Mouse (Mus musculus): ENCODE data around the gene Olfr67. TPM values are rescaled to one million over a fixed set of nuclear protein-coding genes. Genes with fewer than 3 reads are reported as not detected.
"Not testable (repeated sequence)": the region's sequence is repeated elsewhere in the genome, so short reads cannot be mapped to it uniquely, and the experiment has no call there.

Gene Olfr67
- polyA plus RNA-seq, 1 experiment from 2014 or later, result not detected

DNA sequence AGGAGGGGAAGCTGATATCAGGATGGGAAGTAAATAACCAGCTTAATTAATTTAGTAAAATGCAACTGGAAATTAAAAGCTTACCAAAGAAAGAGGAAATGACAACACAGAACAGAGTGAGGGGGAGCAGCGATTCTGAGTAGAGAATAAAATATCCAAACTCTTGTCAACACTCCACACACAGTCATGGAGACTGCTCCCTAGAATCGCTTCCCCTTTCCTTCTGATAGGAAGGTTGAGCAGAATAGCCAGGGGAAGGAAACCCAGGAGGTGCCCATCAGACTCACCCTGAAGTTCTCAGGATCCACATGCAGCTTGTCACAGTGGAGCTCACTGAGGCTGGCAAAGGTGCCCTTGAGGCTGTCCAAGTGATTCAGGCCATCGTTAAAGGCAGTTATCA lies 21.5 kb upstream of the Olfr67 start:
- H3K27me3 ChIP-seq (ENCODE audit: control insufficient read depth, insufficient read depth, low read length); H3K4me1 ChIP-seq (replicated peaks; ENCODE audit: control insufficient read depth, insufficient read depth, low read length); DNase-seq (ENCODE audit: low spot score); H3K9me3 ChIP-seq (ENCODE audit: control insufficient read depth, low read length); H3K27ac ChIP-seq (ENCODE audit: low read depth, low read length); ATAC-seq (ENCODE audit: low FRiP score); H3K36me3 ChIP-seq (ENCODE audit: control insufficient read depth, insufficient read depth, low read length); H3K9ac ChIP-seq (ENCODE audit: low read depth, low read length); H3K4me3 ChIP-seq (ENCODE audit: low read depth, low read length); H3K4me2 ChIP-seq (replicated peaks; ENCODE audit: low read depth, low read length): not testable (repeated sequence)
- WGBS, result no CpG with 5 or more reads among the region's 3 CpGs

DNA sequence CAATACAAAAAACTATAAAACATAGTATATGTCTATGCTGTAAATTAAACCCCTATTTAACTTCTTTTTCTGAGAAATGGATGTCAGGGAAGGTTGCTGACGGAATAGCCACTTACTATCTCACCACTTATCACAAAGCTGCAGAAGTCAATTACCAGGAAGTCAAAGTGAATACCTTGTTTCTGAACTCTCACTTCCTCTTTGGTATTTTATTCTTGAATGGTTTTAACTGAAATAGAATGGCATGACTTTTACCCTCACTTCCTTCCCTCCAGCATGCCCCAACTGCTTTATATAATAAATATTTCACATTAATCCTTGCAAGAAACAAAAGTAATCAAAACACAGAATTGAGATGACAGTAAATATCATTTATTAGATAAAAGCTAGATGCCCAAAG lies 20.6 kb upstream of the Olfr67 start:
- 75% methylated on average over 1 of the region's 1 CpGs for WGBS
- no peaks in the 10 kb centered on the region for H3K27me3 ChIP-seq (ENCODE audit: control insufficient read depth, insufficient read depth, low read length)
- H3K4me2 ChIP-seq (replicated peaks; ENCODE audit: low read depth, low read length), result no peak overlapping the region
- H3K4me3 ChIP-seq (ENCODE audit: low read depth, low read length), result no peak overlapping the region
- DNase-seq (ENCODE audit: low spot score) (no peak), ATAC-seq (ENCODE audit: low FRiP score) (no peak)
- no peaks in the 10 kb centered on the region for H3K36me3 ChIP-seq (ENCODE audit: control insufficient read depth, insufficient read depth, low read length)
- H3K9ac ChIP-seq (ENCODE audit: low read depth, low read length), result no peak overlapping the region
- H3K4me1 ChIP-seq (replicated peaks; ENCODE audit: control insufficient read depth, insufficient read depth, low read length), result no peaks in the 10 kb centered on the region
- H3K27ac ChIP-seq (ENCODE audit: low read depth, low read length), result no peak overlapping the region
- H3K9me3 ChIP-seq (ENCODE audit: control insufficient read depth, low read length), result no peaks in the 10 kb centered on the region

DNA sequence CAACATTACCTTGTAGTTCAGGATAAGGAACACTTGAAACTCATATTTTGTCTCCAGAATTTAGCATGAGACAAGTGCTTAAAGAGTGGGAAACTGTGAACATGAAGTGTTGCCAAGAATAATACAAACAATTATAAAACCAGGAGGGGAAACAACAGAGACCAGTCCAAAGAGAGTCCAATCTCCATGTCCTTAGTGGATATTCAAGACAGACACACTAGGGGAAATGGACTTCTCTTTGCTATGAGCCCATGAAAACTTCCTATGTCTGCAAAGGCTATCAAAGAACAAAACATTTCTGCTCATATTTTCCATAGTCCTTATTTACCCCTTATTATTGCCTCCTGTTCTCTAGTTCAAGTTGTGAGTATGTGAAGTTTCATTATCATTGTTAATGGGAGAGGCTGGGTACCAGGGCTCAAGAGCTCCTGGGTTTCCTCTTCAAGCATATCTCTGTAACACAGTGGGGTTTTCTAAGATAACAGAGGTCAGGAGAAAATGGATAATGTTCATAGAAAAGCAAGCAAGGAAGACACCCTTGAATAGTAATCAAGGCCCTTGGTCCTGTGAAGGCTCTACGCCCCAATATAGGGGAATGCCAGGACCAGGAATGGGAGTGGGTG lies 19.7 kb upstream of the Olfr67 start:
- no peaks in the 10 kb centered on the region for H3K27me3 ChIP-seq (ENCODE audit: control insufficient read depth, insufficient read depth, low read length)
- DNase-seq (ENCODE audit: low spot score) (no peak), ATAC-seq (ENCODE audit: low FRiP score) (no peak)
- H3K27ac ChIP-seq (ENCODE audit: low read depth, low read length), result no peak overlapping the region
- no peaks in the 10 kb centered on the region for H3K9me3 ChIP-seq (ENCODE audit: control insufficient read depth, low read length)
- 87% methylated on average over 1 of the region's 1 CpGs for WGBS
- H3K4me1 ChIP-seq (replicated peaks; ENCODE audit: control insufficient read depth, insufficient read depth, low read length), result no peaks in the 10 kb centered on the region
- no peak overlapping the region for H3K9ac ChIP-seq (ENCODE audit: low read depth, low read length)
- no peak overlapping the region for H3K4me3 ChIP-seq (ENCODE audit: low read depth, low read length)
- no peak overlapping the region for H3K4me2 ChIP-seq (replicated peaks; ENCODE audit: low read depth, low read length)
- H3K36me3 ChIP-seq (ENCODE audit: control insufficient read depth, insufficient read depth, low read length), result no peaks in the 10 kb centered on the region

DNA sequence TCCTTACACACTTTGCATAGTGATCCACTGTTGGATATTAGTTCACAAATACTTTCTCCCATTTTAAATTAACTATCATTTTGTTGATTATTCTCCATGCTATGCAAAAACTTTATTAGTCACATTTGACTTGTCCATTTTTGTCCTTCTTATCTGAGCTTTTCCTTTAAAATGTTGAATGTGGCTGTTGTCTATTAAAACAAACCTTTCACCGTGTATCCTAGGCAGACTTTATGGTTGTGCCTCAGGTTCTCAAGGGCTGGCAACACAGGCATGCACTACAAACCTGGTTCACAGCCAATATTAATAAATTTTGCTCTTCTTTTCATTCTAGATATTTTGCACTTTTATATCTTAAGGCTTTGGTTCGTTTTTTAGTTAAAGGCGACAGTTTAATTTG lies 19.1 kb upstream of the Olfr67 start:
- DNase-seq (ENCODE audit: low spot score) (no peak), ATAC-seq (ENCODE audit: low FRiP score) (no peak)
- Histone ChIP-seq H3K27me3 (ENCODE audit: control insufficient read depth, insufficient read depth, low read length) (no peaks in the 10 kb centered on the region), H3K4me1 (replicated peaks; ENCODE audit: control insufficient read depth, insufficient read depth, low read length) (no peaks in the 10 kb centered on the region), H3K4me2 (replicated peaks; ENCODE audit: low read depth, low read length) (no peak overlapping the region), H3K36me3 (ENCODE audit: control insufficient read depth, insufficient read depth, low read length) (no peaks in the 10 kb centered on the region), H3K27ac (ENCODE audit: low read depth, low read length) (no peak overlapping the region), H3K9ac (ENCODE audit: low read depth, low read length) (no peak overlapping the region), H3K4me3 (ENCODE audit: low read depth, low read length) (no peak overlapping the region), H3K9me3 (ENCODE audit: control insufficient read depth, low read length) (no peaks in the 10 kb centered on the region)
- WGBS, result 83% methylated on average over 3 of the region's 3 CpGs

DNA sequence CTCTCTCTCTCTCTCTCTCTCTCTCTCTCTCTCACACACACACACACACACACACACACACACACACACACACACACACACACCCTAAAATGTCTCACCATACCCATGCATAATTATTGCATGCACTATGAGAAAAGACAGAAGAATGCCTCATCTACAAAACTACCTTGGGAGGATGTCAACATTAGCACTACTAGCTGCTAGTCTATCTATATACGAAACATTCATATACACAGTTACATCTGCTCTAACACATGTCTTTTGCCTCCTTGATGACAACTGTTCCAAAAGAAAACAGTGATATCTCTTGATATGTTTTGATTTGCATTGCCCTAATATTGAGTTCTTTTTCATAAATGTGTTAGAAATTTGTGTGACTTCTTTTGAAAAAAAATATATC lies 18.7 kb upstream of the Olfr67 start:
- Histone ChIP-seq H3K27ac (ENCODE audit: low read depth, low read length) (no peak overlapping the region), H3K4me1 (replicated peaks; ENCODE audit: control insufficient read depth, insufficient read depth, low read length) (no peaks in the 10 kb centered on the region), H3K27me3 (ENCODE audit: control insufficient read depth, insufficient read depth, low read length) (no peaks in the 10 kb centered on the region), H3K9ac (ENCODE audit: low read depth, low read length) (no peak overlapping the region), H3K4me2 (replicated peaks; ENCODE audit: low read depth, low read length) (no peak overlapping the region), H3K4me3 (ENCODE audit: low read depth, low read length) (no peak overlapping the region), H3K36me3 (ENCODE audit: control insufficient read depth, insufficient read depth, low read length) (no peaks in the 10 kb centered on the region), H3K9me3 (ENCODE audit: control insufficient read depth, low read length) (no peaks in the 10 kb centered on the region)
- no peak for DNase-seq (ENCODE audit: low spot score)
- 97% methylated on average over 1 of the region's 1 CpGs for whole genome bisulfite sequencing
- no peak for ATAC-seq (ENCODE audit: low FRiP score)

DNA sequence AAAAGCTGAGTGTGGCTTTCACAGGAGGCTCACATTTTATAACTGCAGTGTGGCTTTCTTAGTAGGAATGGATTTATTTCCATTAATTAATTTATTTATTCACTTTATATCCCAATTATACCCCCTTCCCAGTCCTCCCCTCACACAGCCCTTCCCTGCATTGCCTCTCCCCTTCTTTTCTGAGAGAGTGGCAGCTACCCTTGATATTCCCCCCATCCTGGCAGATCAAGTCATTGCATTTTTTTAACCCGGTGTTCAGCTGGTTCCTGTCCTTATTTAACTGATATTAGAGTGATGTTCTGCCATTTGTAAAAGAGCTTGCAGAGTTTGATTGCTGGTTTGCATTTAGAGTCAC lies 18.2 kb upstream of the Olfr67 start:
- ATAC-seq (ENCODE audit: low FRiP score) (no peak), DNase-seq (ENCODE audit: low spot score) (no peak)
- no peak overlapping the region for H3K4me3 ChIP-seq (ENCODE audit: low read depth, low read length)
- WGBS, result 77% methylated on average over 1 of the region's 1 CpGs
- H3K9ac ChIP-seq (ENCODE audit: low read depth, low read length), result no peak overlapping the region
- H3K9me3 ChIP-seq (ENCODE audit: control insufficient read depth, low read length), result no peaks in the 10 kb centered on the region
- no peaks in the 10 kb centered on the region for H3K27me3 ChIP-seq (ENCODE audit: control insufficient read depth, insufficient read depth, low read length)
- H3K4me1 ChIP-seq (replicated peaks; ENCODE audit: control insufficient read depth, insufficient read depth, low read length), result no peaks in the 10 kb centered on the region
- H3K27ac ChIP-seq (ENCODE audit: low read depth, low read length), result no peak overlapping the region
- H3K4me2 ChIP-seq (replicated peaks; ENCODE audit: low read depth, low read length), result no peak overlapping the region
- H3K36me3 ChIP-seq (ENCODE audit: control insufficient read depth, insufficient read depth, low read length), result no peaks in the 10 kb centered on the region

DNA sequence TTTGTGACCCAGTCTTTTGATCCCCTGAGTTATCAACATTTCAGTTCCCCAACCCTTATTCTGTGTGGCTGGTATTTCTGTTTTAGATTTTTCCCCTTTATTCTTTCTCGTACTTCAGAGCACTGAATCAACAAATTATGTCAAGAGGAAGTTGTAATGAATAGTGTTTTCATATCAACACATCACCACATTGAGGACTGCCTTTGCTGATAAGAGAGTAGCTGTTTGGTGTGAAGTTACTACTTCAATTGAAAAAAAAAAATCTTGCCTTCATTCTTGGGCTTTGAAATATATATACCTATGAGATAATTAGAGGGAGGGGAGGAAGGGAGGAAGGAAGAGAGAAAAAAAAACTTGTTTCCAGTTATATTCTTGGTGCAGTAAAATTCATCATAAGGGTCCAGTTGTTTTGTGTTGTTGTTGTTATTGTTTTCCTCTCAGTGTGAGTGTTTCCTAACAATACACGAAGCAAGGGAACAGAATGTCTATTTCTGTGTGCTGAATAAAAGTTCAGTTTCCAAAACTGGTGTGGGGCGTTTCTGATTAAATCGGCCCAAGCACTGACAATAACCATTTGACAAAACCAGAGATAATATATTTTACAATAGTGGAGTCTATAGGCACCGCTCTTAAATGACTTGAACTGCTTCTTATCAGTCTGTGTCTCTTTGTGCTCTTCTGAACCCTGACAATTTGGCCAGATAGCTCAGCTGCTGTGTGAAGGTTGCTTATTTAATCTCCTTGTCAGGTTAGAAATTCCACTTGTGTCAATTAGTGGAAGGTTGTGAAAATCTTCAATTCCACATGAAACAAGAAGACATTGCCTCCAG lies 17.6 kb upstream of the Olfr67 start:
- ATAC-seq (ENCODE audit: low FRiP score) (no peak), DNase-seq (ENCODE audit: low spot score) (no peak)
- no peaks in the 10 kb centered on the region for H3K36me3 ChIP-seq (ENCODE audit: control insufficient read depth, insufficient read depth, low read length)
- H3K27me3 ChIP-seq (ENCODE audit: control insufficient read depth, insufficient read depth, low read length), result no peaks in the 10 kb centered on the region
- no peak overlapping the region for H3K4me2 ChIP-seq (replicated peaks; ENCODE audit: low read depth, low read length)
- no peaks in the 10 kb centered on the region for H3K4me1 ChIP-seq (replicated peaks; ENCODE audit: control insufficient read depth, insufficient read depth, low read length)
- H3K9ac ChIP-seq (ENCODE audit: low read depth, low read length), result no peak overlapping the region
- 78% methylated on average over 5 of the region's 5 CpGs for WGBS
- H3K9me3 ChIP-seq (ENCODE audit: control insufficient read depth, low read length), result no peaks in the 10 kb centered on the region
- H3K27ac ChIP-seq (ENCODE audit: low read depth, low read length), result no peak overlapping the region
- no peak overlapping the region for H3K4me3 ChIP-seq (ENCODE audit: low read depth, low read length)

DNA sequence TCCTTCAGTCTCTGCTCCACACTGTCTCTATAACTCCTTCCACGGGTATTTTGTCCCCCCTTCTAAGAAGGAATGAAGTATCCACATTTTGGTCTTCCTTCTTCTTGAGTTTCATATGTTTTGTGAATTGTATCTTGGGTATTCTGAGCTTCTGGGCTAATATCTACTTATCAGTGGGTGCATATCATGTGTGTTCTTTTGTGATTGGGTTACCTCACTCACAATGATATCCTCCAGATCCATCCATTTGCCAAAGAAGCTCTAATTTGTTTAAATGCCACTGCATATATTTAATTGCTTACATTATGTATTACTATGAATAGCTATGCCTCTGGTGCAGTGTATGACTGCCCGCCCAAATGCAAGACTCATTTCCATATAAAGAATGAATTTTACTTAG lies 16.5 kb upstream of the Olfr67 start:
- not testable (repeated sequence) for H3K9ac ChIP-seq (ENCODE audit: low read depth, low read length); ATAC-seq (ENCODE audit: low FRiP score); H3K27me3 ChIP-seq (ENCODE audit: control insufficient read depth, insufficient read depth, low read length); H3K9me3 ChIP-seq (ENCODE audit: control insufficient read depth, low read length); H3K4me2 ChIP-seq (replicated peaks; ENCODE audit: low read depth, low read length); H3K4me3 ChIP-seq (ENCODE audit: low read depth, low read length); DNase-seq (ENCODE audit: low spot score); H3K36me3 ChIP-seq (ENCODE audit: control insufficient read depth, insufficient read depth, low read length); H3K27ac ChIP-seq (ENCODE audit: low read depth, low read length); H3K4me1 ChIP-seq (replicated peaks; ENCODE audit: control insufficient read depth, insufficient read depth, low read length)
- WGBS, result 76% methylated on average over 2 of the region's 2 CpGs

DNA sequence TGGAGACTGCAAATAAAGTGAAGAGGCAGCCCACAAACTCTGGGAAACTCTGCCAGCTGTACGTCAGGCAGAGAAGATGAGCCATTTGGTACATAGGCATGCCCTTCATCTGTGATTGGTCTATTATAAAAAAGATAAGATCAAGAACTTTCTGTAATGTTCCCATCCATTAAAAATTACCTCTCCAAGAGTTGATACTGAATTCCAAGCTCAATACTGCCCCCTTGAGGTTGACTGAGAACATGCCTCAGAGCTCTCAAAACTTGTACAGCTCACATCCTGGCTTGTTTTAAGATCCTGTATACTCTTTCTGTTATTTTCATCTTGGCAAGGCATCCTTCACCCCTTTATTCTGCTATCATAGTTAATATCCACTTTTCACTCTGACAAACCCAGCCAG lies 15.2 kb upstream of the Olfr67 start:
- Histone ChIP-seq H3K36me3 (ENCODE audit: control insufficient read depth, insufficient read depth, low read length) (no peaks in the 10 kb centered on the region), H3K4me2 (replicated peaks; ENCODE audit: low read depth, low read length) (no peak overlapping the region), H3K27ac (ENCODE audit: low read depth, low read length) (no peak overlapping the region), H3K4me3 (ENCODE audit: low read depth, low read length) (no peak overlapping the region), H3K9ac (ENCODE audit: low read depth, low read length) (no peak overlapping the region), H3K27me3 (ENCODE audit: control insufficient read depth, insufficient read depth, low read length) (no peaks in the 10 kb centered on the region), H3K4me1 (replicated peaks; ENCODE audit: control insufficient read depth, insufficient read depth, low read length) (no peaks in the 10 kb centered on the region), H3K9me3 (ENCODE audit: control insufficient read depth, low read length) (no peaks in the 10 kb centered on the region)
- WGBS, result 75% methylated on average over 1 of the region's 1 CpGs
- ATAC-seq (ENCODE audit: low FRiP score) (no peak), DNase-seq (ENCODE audit: low spot score) (peak; percentile 64)
